Mouse (Mus musculus) inflammation-experienced regulatory T-cells, adult 16 weeks (primary cell): ENCODE data around the gene Dao. TPM values are rescaled to one million over a fixed set of nuclear protein-coding genes. Genes with fewer than 3 reads are reported as not detected.

Experiments used
- polyA plus RNA-seq: library from polyadenylated mRNA; unstranded; fragments of 100-300 nt; shearing (Covaris generic); gene quantifications from one replicate; pipeline ENCODE4 v1.2.1, GENCODE M21; 2017

The Dao gene
- polyA plus RNA-seq = 0.87 TPM

GRCm38 (mm10) chr5:114003542-114003941 lies at the start of gene Dao:
TSS of gene Dao (plus strand) at chr5:114003703.

GRCm38 (mm10) chr5:113993487-113994465 lies 9.7 kb upstream of the Dao start, which contains the start of gene Ssh1:
TSS of gene Ssh1 (minus strand) at chr5:113993894.

GRCm38 (mm10) chr5:114065161-114065560 lies 61.7 kb downstream of the Dao start, which contains the start of gene Usp30:
TSS of gene Usp30 (plus strand) at chr5:114065461.

Other genes with a start within 250 kb of the Dao start
- gene Sart3, start 231.2 kb upstream of the Dao start, polyA plus RNA-seq = 64.5 TPM
- gene Iscu, start 231.0 kb upstream of the Dao start, polyA plus RNA-seq = 30.4 TPM
- gene Tmem119, start 203.2 kb upstream of the Dao start, polyA plus RNA-seq = not detected
- gene Selplg, start 171.1 kb upstream of the Dao start, polyA plus RNA-seq = 993 TPM
- gene Coro1c, start 94.9 kb upstream of the Dao start, polyA plus RNA-seq = 101 TPM
- 30.9 TPM for gene Ssh1, start 9.8 kb upstream of the Dao start, polyA plus RNA-seq
- gene Usp30, start 61.8 kb downstream of the Dao start, polyA plus RNA-seq = 2.3 TPM
- gene Svop, start 87.9 kb downstream of the Dao start, polyA plus RNA-seq = 0.34 TPM
- gene Alkbh2, start 124.5 kb downstream of the Dao start, polyA plus RNA-seq = 17.2 TPM
- gene Ung, start 126.7 kb downstream of the Dao start, polyA plus RNA-seq = 2.6 TPM
- 0.44 TPM for gene Acacb, start 142.8 kb downstream of the Dao start, polyA plus RNA-seq